Mouse (Mus musculus) adrenal gland, adult (tissue): ENCODE results near the gene Bbx.

Source experiments
- DNase-seq, 2 experiments: peaks; one replicate each; pipeline ENCODE4 v3.0.0; 2022 to 2023; ENCODE audit warnings: low spot score in 1 of 2; ENCODE audit not compliant: inconsistent age in 2 of 2

The Bbx gene

DNA sequence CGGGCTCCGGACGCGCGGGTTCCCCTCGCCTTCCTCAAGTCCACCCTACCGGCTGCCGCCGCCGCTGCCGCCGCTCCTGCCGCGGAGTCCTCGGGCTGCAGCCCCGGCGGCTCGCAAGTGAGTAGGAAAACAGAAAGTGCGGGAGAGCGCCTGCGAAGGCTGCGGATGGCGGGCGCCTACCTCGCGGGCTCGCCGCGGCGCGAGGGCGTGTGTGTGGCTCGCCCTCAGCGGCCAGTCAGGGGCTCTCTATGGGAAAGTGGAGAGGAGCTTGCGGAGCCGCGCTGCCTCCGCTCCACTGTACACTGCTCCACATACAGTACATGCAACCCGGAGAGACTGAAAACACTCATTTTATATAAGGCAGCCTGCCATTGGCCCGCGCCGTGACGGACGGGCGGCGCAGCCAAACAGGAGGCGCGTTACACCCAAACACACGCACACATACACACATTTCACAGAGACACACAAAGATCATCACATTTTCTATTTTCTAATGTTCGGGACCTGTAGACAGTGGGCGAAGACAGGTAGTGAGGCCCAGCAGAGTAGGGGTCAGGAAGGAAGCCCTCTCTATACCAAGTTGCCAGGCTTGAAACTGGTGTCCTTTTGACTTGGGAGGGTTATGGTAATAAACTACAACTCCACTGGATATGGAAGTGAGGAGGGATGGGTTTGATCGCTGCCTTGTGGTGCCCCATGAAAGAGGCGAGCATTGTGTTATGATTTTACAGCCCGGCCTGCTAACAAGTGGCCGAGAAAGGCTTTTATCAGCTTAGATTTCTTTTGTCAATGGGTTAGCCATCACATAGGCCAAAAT, at the start of gene Bbx:
TSS of gene Bbx (minus strand) at position 329 of the 817 bp plus-strand sequence.
- peak; percentile 96 to 100 for DNase-seq

DNA sequence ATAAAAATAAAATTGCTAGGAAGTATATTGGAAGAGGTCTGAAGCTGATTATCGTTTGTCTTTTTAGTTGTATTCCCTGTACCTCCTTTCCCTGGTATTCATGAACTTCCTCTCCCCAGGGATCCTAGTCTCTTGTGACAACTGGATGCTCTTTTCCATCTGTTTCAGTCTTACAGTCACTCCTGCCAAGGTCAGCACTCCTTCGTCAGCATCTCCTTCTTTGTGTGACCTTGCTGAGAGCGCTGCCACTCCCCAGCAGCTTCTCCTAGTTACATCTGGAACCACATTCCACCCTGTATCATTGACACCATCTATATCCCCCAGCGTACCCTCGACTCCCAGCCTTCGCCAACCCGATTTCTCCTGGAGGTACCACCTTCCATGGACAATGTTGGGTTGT, 49.7 kb upstream of the Bbx start:
- DNase-seq, result no peak

DNA sequence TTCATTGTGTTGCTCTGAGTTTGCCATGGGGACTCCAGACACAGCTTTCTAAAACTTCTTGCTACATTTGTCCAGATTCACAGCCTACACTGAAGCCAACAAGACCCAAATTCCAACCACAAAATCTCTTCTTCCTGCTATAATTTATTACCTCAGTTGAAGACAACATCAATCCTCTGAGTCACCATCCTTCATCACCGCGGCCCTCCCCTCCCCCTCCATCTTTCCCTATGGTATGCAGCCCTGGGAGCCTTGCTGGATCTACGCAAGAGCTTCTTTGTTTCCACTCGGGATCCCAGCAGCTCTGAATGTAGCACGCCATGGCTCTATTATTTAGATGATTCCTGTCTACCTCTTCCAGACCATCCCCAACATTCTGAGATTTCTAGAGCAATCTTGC, 49.2 kb upstream of the Bbx start:
- no peak for DNase-seq

DNA sequence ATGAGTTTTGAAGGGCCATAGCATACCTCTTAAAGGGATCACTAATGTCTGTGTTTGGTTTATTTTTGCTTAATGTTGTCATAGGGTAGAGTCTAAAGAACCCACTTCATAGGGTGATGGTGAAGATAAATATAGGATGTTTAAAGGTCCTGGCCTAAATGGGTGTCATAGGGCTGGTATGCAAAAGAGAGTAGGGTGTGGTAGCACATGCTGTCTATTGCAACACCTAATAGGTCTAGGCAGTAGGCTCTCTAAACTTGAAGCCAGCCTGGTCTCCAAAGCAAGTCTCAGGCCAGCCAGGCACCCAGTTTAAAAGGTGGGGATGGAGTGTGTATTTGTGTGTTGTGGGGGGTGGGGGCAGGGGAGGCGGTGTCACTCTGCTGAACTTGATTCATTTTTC, 46.5 kb upstream of the Bbx start:
- DNase-seq, result no peak

DNA sequence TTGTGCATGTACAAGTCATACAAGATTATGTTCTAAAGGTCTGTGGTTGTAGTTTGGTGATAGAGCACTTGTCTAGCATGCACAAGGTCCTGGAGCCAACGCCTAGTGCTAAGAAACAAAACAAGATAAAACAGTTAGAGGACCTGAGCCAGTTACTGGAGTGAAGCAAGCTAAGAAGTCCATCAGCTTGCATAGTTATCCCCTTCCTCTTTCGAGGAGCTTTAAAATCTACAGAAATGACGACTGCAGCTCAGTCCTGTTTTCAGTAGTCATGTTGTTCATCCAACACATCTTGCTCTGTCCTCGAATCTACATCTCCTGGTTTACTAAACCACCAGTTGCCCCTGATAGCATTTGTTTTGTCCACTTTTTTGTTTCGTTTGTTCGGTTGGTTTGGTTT, 45.4 kb upstream of the Bbx start:
- DNase-seq, result no peak

DNA sequence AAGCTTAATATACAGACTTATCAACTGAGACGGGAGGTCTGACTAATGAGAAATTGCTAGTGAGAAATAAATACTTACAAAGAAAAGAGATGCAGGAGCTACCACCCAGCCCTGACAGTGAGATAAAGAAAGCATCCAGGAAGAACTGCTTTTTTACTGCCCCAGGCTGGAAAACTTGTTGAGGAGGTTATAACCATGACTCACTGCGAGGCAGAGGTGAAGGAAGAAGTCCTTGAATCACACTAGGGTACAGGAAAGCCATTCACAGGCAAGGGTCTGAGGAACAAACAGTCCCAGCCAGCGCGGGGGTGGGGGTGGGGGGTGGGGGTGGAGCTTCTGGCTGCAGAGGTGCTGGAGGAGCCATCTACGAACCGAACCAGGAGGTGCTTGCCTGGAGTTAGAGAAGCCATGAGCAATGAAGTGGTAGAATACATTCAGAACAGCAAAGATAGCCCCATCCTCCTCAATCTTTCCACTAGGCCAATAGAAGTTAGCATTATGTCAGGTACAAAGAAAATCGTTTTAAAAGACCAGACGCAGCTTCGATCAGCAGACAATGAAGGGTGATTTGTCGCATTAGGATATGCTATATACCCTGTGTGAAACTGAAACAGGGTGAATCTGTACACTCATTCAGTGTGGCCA, 30.2 kb upstream of the Bbx start:
- DNase-seq, result peak; percentile 28 to 61

DNA sequence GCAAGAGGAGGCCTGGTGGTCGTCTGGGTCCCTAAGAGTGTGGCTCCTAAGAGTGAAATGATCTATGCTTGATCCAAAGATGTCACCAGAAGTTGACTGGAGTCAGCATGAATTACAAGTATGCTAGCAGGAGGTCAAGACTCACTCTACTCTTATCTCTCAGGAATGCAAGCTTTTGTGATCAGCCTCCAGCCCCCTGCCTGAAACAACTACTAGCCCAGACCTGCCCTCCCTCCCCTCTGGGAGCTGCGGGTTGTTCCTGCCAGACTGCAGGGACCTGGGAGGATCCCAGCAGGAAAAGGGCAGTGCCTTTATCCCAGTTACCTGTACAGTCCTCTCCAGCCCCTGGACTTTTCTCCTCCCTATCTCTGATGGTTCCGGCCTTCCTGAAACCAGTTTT, 27.0 kb upstream of the Bbx start:
- no peak for DNase-seq

DNA sequence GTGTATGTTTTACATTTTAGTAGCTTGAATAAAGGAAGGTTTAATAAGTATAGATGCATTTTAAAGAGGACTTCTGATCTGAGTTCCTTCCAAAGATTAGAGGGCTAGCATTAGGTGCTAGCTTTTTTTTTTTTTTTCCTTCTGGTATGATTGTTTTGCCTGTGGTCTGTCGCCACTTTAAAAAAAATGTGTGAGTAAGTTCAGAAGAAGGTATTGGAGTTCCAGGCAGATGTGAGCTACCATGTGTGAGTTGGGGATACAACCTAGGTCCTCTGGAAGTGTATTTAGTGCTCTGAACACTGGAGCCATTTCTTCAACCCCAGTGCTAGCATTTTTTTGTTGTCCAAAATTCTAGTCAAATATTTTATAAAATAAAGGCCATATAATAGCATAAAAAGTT, 23.9 kb upstream of the Bbx start:
- DNase-seq, result no peak

DNA sequence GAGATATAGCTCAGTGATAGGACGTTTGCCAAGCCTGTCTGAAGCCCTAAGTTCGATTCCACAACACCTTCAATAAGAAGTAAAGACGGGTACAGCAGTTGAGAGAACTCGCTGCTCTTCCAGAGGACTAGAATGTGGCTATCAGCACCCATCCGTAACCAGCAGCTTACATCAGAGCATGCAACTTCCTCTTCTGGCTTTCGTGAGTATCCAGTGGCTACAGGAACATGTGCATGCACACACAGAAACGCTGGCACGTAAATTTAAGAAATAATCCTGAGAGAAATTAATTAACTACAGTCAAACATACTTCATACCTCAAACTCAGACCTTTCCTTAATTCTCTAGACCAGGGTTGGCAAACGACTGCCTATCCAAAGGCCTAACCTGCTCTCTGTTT, 16.9 kb upstream of the Bbx start:
- no peak for DNase-seq

DNA sequence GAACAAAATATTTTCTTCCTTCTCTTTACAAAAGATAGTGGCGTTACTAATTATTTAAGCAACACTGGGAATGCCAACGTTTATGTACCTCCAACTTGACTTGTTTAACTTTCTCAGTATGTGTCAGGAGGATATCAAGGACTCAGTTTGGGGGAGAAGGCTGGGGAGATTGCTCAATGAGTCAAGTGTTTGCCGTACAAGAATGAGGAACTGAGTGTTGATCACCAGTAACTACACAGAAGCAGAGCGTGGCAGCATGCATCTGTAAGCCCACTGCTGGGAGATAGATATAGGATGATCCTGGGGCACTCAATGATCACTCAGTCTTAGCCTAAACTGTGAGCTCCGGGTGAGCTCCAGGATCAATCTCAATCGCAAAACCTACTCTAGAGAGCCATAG, 12.8 kb upstream of the Bbx start:
- no peak for DNase-seq

DNA sequence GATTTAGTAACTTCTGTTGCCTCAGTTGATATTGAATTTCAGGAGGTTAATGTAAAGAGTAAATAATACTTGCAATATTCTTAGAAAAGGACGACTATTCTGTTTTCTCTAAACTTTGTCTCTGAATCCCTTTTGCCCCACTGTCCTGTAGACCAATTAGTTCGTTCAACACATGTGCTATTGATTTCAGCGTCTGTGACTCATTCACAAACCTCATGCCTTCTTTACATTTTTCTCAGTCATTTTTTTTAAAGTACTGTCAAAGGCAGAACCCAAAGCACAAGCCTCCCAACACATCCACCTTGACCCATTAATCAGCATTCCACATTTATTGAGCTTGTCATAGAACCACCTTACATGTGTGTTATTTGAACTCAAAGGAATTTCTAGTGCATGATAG, 6.6 kb upstream of the Bbx start:
- DNase-seq, result no peak

DNA sequence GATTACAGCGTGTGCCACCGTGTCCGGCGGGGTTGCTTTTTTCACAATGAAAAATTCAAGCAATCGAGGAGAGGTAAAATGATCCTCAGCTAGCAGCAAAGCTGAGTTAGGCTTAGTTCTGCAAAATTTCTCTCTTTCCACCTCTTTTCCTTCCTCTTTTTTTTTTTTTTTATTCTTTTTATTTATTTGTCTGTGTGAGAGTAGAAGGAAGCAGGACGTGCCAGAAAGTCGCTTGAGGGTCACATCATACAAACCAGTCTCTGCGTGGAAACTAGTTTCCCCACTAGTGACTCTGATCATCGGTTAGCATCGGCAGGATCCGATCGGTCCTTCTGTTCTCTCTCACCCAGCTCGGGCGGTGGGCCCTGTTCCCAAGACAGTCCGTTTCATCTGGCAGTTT, 5.6 kb upstream of the Bbx start:
- DNase-seq, result no peak

DNA sequence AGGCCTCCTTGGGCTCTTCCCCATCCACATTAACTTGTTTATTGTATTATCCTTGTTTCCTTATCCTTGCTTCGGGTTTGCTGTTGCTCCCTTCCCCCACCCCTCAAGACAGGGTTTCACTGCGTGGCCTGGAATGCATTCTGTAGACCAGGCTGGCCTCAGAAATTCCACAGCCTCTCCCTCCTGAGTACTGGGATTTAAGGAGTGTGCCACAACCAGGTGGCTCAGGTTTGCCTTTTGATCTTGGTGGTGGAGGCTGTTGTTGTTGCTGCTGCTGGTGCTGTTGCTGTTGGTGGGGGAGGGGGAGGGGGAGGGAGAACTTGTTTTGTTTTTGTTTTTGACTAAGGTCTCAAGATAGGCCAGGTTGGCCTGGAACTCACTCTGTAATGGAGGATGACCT, 5.1 kb upstream of the Bbx start:
- DNase-seq, result no peak

DNA sequence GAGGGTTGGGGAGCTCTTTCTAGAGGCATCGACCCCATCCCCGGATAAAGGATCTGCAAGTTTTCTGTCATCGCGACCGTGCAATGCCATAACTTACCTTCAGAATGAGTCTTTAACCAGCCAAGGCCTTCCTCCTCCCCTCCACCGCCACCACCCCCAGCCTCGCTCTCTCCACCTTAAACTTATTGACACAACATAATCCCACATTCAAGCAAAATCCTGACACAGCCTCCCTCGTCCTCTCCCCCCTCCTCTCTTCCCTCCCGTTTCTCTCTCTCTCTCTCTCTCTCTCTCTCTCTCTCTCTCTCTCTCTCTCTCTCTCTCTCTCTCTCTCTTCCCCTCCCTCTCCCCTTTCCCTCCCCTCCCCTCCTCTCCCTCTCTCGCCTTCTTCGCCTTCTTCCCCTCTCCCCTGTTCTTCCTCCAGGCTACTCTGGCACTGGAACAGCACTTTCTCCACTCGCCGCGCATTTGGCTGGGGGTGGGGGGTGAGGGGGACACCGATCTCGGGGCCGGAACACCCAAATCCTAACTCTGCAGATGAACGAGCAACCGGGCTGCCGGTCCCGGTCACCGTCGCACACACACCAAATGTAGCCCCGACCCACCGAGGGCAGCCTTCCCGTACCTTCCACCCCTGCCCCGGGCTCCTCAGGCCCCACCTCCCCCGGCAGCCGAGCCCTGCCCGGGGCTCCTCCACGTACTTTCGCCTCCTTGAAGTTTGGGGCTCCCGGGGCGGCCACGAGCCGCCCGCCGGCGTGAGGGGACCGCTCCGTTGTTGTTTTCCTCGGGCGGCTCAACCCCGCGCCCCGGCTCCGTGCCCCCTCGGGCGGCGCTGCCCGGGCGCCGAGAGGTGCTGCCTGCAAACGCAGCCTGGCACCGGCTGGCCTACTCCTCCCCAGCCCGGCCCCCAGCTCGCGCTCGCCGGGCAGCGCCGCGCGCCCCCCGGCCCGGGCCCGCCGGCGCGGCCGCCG, 894 bp downstream of the Bbx start:
- DNase-seq, result peak; percentile 78 to 94

DNA sequence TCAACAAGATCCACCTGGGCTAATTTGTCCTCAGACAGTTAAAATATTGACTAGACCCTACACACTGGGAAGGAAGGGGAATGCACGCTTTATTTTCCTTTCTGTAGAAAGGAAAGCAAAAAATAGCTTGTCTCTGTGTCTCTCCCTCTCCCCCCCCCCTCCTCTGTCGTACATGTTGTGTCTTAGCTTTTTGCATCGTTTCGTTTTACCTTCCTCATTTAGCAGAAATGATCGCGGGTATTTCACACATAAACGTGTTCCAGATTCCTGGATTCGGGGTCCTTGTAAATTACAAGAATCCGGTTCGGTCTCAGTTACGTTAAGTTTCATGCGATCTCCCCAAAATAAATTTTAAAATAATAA, 1.7 kb downstream of the Bbx start:
- peak in 1 of 2 experiments; percentile 73 for DNase-seq

DNA sequence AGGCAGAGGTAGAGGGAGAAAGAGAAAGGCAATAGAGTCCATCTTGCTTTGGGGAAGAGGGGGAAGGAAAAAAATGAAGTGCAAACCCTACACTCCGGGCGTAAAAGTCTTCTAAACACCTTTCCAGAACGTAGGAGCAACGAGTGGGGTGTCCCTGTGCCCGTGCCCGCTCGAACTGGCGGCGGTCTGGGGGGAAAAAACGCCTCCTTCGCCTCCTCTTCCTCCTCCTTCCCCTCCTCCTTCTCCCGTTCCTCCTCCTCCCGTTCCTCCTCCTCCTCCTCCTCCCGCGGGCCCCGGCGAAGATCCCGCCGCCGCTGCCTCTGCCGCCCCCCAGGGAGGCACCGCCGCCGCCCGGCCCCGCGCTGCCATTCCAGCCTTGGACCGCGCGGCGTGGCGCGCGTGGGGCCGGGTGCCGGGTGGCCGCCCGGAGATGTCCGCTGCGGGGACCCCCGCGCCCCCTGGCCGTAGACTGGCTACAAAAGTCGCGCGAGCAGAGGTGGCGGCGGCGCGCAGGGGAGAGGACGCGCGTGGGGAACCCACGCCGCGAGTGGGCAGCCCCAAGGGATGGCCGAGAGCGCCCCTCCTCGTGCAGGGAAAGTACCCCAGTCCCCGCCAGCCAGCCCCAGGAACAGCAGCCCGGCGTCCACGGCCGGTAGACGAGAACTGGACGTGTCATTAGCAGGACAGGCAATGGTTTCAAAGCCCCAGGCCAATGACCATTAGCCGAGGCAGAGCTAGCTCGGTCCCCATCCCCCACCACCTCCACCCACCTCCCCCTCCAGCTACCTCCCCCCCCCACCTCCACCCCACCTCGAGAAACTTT, 2.3 kb downstream of the Bbx start:
- DNase-seq, result peak; percentile 57 to 82

DNA sequence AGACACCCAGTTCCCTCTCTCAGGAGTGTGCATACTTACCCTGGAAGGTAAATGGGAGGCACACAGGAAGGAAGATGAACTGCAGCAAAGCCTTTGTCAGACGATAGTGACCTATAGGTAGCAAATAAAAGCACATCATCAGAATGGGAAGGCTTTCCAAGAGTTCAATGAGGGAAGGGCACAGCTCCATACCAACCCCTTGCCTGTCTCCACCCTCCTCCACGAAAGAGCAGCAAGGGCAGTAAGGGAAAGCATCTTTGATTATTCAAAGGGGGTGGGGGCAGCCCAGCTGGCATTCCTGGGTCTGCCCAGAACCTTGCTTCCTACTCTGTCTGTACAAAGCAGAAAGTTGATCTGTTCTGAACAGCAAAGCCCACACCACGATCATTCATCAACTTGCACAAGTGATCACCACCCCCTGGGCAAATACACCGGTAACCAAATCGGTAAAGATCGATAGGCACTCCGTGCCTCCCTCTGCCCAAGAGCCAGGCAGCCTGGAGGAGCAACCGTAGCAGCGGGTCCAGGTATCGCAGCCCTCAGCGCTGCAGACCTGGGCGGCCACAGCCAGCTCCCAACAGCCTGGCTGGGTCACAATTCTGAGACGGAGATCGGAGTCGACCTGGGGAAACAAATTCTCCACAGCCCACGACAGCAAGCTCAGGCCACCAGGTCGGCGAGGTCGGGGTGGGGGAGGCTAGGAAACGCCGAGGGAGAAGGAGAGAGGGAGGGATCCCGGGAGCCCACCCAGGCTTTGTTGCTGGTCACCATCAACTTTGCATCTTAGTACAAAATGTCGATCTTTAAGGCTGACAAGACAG, 3.1 kb downstream of the Bbx start:
- DNase-seq, result peak; percentile 34 to 80

DNA sequence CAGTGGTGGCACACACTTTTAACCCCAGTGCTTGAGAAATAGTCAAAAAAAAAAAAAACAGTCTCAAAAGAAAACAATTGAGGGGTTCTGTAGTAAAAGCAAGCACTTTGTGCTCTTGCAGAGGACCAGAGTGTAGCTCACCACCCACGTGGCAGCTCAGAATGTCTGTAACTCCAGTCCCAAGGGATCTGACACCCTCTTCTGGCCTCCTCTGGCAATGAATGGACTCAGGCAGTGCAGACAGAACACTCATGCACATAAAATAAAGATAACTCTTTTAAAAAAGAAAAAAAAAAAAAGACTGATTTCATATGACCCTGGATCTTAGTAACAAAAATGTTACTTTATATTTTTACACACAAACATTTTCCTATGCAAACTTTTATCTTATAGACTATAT, 12.1 kb downstream of the Bbx start:
- DNase-seq, result peak; percentile 11 to 43

DNA sequence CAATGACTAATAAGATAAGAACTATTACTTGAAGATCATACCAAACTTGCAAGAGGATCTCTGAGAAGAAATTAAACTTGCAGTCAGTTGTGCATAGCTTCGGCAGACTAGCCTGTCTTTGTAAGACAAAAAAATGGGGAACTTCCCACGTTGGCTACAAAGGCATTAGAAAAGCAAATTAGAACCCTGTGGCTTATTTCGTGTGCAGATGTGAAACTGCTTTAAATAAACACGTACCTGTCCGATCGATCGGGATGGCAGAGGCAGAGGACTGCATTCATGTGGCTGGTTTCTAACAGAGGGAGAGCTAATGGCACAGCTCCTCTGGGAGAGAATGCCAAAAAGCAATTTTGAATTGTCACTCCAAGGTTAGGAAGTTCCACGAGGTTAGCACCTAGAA, 16.8 kb downstream of the Bbx start:
- no peak for DNase-seq

DNA sequence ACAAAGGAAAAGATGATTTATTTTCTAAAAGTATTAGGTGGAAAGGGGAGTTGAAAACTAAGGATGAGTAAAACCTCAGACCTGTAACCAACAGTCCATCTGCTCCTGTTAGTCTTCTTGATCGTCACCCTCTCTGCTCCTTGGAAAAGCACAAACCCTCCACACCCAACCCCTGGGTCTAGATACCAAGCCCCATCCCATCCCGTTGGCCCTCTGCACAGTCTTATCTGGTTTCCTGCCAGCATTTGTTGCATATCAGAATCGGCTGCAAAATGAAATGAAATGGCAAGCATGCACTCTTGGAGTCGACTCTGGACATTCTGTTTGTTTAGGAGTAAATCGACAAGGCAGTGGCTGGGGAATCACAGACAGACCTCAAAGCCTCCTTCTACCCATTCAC, 29.3 kb downstream of the Bbx start:
- no peak for DNase-seq
